Mouse (Mus musculus) neural tube, embryonic 13.5 days (tissue): ENCODE data around the gene Fam25c. TPM values are rescaled to one million over a fixed set of nuclear protein-coding genes. Genes with fewer than 3 reads are reported as not detected.

Experiments
- ATAC-seq: fragments of 200-750 bp; cut with Nextera tagmentation; 2 replicates; pipeline ENCODE4 v1.8.0; 2017; ENCODE audit warnings: low read depth, mild to moderate bottlenecking, moderate TSS enrichment, moderate library complexity
- H3K27ac ChIP-seq: fragments of 300-500 bp; sonication (generic); replicated peaks from 2 replicates; pipeline ENCODE4 v1.5.1; 2015; ENCODE audit warnings: moderate library complexity, mild to moderate bottlenecking, inconsistent platforms
- H3K27me3 ChIP-seq: fragments of 300-500 bp; sonication (generic); 2 replicates; pipeline ENCODE4 v1.6.1; 2015; ENCODE audit warnings: mild to moderate bottlenecking, inconsistent platforms
- H3K36me3 ChIP-seq: fragments of 300-500 bp; sonication (generic); 2 replicates; pipeline ENCODE4 v1.6.1; 2015; ENCODE audit warnings: mild to moderate bottlenecking, inconsistent platforms
- H3K4me1 ChIP-seq: fragments of 300-500 bp; sonication (generic); replicated peaks from 2 replicates; pipeline ENCODE4 v1.6.1; 2015; ENCODE audit warnings: inconsistent platforms
- H3K4me2 ChIP-seq: fragments of 300-500 bp; sonication (generic); 2 replicates; pipeline ENCODE4 v1.6.1; 2015; ENCODE audit warnings: inconsistent platforms, mild to moderate bottlenecking, moderate library complexity
- H3K4me3 ChIP-seq: fragments of 300-500 bp; sonication (generic); 2 replicates; pipeline ENCODE4 v1.5.1; 2015; ENCODE audit warnings: mild to moderate bottlenecking, inconsistent platforms
- H3K9ac ChIP-seq: fragments of 300-500 bp; sonication (generic); 2 replicates; pipeline ENCODE4 v1.6.1; 2015; ENCODE audit warnings: moderate library complexity, mild to moderate bottlenecking, inconsistent platforms
- H3K9me3 ChIP-seq: fragments of 300-500 bp; sonication (generic); 2 replicates; pipeline ENCODE4 v1.6.1; 2016; ENCODE audit warnings: inconsistent platforms
- WGBS: fragments of 180-500 bp; shearing (Covaris S2); methylation state at CpG from one replicate; pipeline ENCODE4 v1.1.7; 2015; 5-methylcytosine and 5-hydroxymethylcytosine counted together
- polyA plus RNA-seq: library from polyadenylated mRNA; unstranded; fragments of >200 nt; fragmentation: Nextera tagmentation; extraction: Ambion mirVana; gene quantifications from 2 replicates; pipeline ENCODE4 v1.2.1, GENCODE M21; 2015

The Fam25c gene
- polyA plus RNA-seq, result not detected in 2 replicates

DNA sequence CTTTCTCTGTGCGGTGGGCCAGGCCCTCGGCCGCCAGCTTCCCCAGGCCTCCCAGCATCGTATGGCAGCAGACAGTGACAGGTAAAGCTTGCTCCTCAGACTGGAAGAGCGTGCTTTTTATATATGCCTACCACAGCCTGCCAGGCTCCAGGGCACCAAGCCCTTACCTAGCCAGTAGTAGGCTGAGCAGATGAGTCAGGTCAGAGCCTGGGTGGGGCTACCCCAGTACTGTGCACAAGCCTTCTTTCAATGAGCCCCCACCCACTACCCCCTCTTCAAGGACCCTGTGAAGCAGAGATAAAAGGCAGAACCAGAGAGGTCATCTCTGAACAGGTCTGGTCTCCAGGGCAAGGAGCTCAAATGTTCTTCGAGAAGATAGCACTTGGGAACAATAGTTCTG lies at the start of gene Fam25c:
Gene Fam25c (minus strand): TSS at position 133 of the 400 bp plus-strand sequence.
- H3K9me3 ChIP-seq, result no peaks in the 10 kb centered on the region
- no peak within 1 kb of the TSS for H3K9ac ChIP-seq
- H3K27me3 ChIP-seq, result no peaks in the 10 kb centered on the region
- no peaks in the 10 kb centered on the region for H3K4me1 ChIP-seq
- H3K36me3 ChIP-seq, result no peaks in the 10 kb centered on the region
- H3K4me3 ChIP-seq, result no peak within 1 kb of the TSS
- ATAC-seq, result no peak
- no peak within 1 kb of the TSS for H3K27ac ChIP-seq
- H3K4me2 ChIP-seq, result no peak within 1 kb of the TSS
- 85% methylated on average over 6 of the region's 6 CpGs for WGBS

DNA sequence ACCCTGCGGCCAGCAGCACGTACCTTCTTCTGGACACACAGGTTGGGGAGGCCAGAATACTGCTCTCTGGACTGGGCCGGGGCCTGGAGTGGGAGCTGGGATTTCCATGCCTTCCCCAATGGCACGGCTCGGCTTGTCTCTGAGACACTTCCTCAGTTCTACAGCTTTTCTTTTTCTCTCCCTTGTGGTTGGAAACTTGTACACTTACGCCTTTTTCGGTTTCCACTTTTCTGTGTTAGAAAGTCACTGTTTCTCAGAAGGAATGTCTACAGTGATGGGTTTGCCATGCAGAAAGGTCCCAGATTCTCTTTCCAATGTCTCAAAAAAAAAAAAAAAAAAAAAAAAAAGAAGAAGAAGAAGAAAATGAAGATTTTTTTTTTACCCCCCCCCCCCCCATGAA lies 48.2 kb upstream of the Fam25c start:
- Histone ChIP-seq H3K27ac (no peak overlapping the region), H3K9me3 (no peaks in the 10 kb centered on the region), H3K36me3 (peaks cover 79% of the 10 kb centered on the region), H3K4me2 (no peak overlapping the region), H3K4me1 (no peaks in the 10 kb centered on the region), H3K4me3 (no peak overlapping the region), H3K9ac (no peak overlapping the region), H3K27me3 (no peaks in the 10 kb centered on the region)
- 95% methylated on average over 7 of the region's 7 CpGs for WGBS
- ATAC-seq, result no peak

DNA sequence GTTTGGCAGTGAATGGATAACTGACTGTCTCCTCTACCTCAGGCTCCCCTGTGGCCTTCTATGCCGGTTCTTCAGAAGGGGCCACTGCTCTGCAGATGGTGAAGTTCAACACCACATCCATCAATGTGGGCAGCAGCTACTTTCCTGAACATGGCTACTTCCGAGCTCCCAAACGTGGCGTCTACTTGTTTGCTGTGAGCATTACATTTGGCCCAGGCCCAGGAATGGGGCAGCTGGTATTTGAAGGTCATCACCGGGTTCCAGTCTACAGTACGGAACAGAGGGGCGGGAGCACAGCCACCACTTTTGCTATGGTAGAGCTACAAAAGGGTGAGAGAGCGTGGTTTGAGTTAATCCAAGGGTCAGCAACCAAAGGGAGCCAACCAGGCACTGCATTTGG lies 47.6 kb upstream of the Fam25c start:
- Histone ChIP-seq H3K36me3 (peaks cover 79% of the 10 kb centered on the region), H3K4me3 (no peak overlapping the region), H3K27me3 (no peaks in the 10 kb centered on the region), H3K27ac (no peak overlapping the region), H3K9me3 (no peaks in the 10 kb centered on the region), H3K4me2 (no peak overlapping the region), H3K9ac (no peak overlapping the region), H3K4me1 (no peaks in the 10 kb centered on the region)
- ATAC-seq, result no peak
- WGBS, result 89% methylated on average over 8 of the region's 8 CpGs

DNA sequence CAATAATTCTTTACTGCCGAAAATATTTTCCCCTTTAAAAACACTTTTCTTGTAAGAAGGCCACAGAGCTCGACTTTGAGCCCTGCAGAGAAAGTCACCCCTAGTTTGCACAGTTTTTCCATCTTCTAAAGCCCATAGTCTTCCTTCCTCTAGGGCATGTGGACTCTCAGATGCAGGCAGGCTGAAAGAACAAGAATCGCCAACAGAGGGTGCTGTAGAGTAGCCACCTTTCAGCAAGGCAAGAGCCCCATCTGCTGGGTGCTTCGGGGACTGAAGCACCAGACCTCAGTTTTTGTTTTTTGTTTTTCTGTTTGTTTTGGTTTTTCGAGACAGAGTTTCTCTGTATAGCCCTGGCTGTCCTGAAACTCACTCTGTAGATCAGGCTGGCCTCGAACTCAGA lies 45.9 kb upstream of the Fam25c start:
- Histone ChIP-seq H3K36me3 (peaks cover 67% of the 10 kb centered on the region), H3K4me3 (no peak overlapping the region), H3K9me3 (no peaks in the 10 kb centered on the region), H3K27me3 (no peaks in the 10 kb centered on the region), H3K9ac (no peak overlapping the region), H3K4me2 (no peak overlapping the region), H3K4me1 (no peaks in the 10 kb centered on the region), H3K27ac (no peak overlapping the region)
- no peak for ATAC-seq
- WGBS, result 52% methylated on average over 6 of the region's 6 CpGs

DNA sequence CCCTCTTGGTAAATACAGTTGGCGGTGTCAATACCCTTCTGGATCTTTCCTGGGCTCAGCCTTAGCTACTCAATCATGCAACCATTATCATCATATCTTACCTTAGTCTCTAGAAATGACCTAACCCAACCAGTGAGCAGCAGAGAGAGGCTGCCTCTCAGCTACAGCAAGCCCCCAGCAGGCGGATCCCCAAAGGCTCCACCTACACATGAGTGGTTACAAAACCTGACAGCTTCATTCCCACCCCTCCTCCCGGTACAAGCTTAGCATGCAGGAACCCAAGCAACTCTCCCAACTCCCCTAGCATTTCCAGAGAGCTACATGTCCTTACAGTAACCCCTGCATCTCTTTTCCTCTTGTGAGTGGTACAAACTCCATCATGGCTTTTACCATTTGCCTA lies 44.8 kb upstream of the Fam25c start:
- Histone ChIP-seq H3K4me1 (no peaks in the 10 kb centered on the region), H3K4me3 (no peak overlapping the region), H3K4me2 (no peak overlapping the region), H3K9ac (no peak overlapping the region), H3K27ac (no peak overlapping the region), H3K36me3 (peaks cover 56% of the 10 kb centered on the region), H3K27me3 (no peaks in the 10 kb centered on the region), H3K9me3 (no peaks in the 10 kb centered on the region)
- ATAC-seq, result no peak
- WGBS, result 95% methylated on average over 3 of the region's 3 CpGs

DNA sequence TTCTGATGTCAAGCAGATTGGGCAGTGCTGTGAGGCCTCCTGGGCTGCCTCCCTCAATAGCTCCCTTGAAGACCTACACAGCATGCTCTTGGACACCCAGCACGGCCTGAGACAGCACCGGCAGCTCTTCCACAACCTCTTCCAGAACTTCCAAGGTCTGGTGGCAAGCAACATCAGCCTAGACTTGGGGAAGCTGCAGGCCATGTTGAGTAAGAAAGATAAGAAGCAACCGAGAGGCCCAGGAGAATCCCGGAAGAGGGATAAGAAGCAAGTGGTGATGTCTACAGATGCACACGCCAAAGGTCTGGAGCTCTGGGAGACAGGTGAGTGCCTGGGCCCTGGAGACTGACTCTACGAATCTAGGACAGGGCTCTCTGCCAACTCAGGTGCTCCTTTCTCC lies 44.1 kb upstream of the Fam25c start:
- 98% methylated on average over 6 of the region's 6 CpGs for whole genome bisulfite sequencing

DNA sequence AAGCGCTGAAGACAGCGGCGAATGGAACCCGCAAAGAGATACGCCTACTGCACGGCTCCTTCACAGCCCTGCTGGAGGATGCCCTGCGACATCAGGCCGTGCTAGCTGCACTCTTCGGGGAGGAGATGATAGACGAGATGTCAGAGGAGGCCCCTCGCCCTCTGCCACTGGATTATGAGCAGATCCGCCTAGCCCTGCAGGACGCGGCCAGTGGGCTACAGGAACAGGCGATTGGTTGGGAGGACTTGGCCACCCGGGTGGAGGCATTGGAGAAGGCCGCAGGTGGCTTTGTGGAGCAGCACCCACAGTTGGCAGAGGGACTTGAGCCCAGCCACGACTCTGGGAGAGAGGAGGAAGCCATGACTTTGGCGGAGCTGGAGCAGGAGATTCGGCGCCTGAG lies 43.7 kb upstream of the Fam25c start:
- H3K4me1 ChIP-seq, result no peaks in the 10 kb centered on the region
- no peaks in the 10 kb centered on the region for H3K9me3 ChIP-seq
- 93% methylated on average over 21 of the region's 21 CpGs for WGBS

More for the DNA sequence above, 44.1 kb upstream of the Fam25c start:
- Histone ChIP-seq H3K36me3 (peaks cover 49% of the 10 kb centered on the region), H3K4me3 (no peak overlapping the region), H3K27ac (no peak overlapping the region), H3K27me3 (no peaks in the 10 kb centered on the region), H3K4me1 (no peaks in the 10 kb centered on the region), H3K9ac (no peak overlapping the region), H3K9me3 (no peaks in the 10 kb centered on the region), H3K4me2 (no peak overlapping the region)
- ATAC-seq, result no peak

DNA sequence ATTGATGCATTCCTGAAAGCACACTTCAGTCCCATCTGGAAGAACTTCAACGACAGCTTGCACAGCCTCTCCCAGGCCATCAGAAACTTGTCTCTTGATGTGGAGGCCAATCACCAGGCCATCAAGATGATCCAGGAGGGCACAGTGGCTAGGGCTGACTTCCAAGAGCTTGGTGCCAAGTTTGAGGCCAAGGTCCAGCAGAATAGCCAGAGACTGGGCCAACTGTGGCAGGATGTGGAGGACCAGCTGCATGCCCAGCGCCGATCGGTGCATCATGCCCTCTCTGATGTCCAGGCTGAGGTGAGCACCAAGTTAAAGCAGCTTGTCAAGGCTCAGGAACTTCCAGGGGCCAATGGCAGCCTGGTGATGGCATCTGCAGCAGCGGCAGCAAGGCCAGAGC lies 42.6 kb upstream of the Fam25c start:
- no peak overlapping the region for H3K9ac ChIP-seq
- H3K4me2 ChIP-seq, result no peak overlapping the region
- H3K27me3 ChIP-seq, result no peaks in the 10 kb centered on the region
- no peaks in the 10 kb centered on the region for H3K9me3 ChIP-seq
- WGBS, result 94% methylated on average over 5 of the region's 5 CpGs
- peaks cover 39% of the 10 kb centered on the region for H3K36me3 ChIP-seq
- no peak overlapping the region for H3K27ac ChIP-seq
- H3K4me3 ChIP-seq, result no peak overlapping the region
- ATAC-seq, result no peak
- H3K4me1 ChIP-seq, result no peaks in the 10 kb centered on the region

More for the DNA sequence above, 43.7 kb upstream of the Fam25c start:
- Histone ChIP-seq H3K4me2 (no peak overlapping the region), H3K4me3 (no peak overlapping the region), H3K36me3 (peaks cover 45% of the 10 kb centered on the region), H3K9ac (no peak overlapping the region), H3K27ac (no peak overlapping the region), H3K27me3 (no peaks in the 10 kb centered on the region)
- ATAC-seq, result no peak

DNA sequence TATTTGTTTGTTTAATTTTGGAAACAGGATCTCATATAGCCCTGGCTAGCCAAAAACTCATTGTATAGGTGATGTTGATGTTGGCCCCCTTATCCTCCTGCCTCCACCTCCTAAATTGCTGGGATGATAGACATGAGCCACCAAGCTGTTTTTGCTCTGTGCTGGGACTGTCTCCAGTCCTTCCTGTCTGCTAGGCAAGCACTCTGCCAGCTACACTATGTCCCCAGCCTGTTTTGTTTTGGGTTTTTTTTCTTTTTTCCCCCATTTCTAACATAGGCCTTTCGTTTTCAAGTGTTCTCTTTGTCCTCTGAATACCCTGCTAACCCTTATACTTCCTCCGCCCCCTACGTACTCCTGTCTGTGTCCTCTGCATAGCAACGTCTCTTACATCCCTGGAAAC lies 38.1 kb upstream of the Fam25c start:
- Histone ChIP-seq H3K4me1 (no peaks in the 10 kb centered on the region), H3K36me3 (peaks cover 7% of the 10 kb centered on the region; the same call in 1 of the 2 replicates), H3K27me3 (no peaks in the 10 kb centered on the region), H3K4me2 (no peak overlapping the region), H3K9ac (no peak overlapping the region), H3K9me3 (peaks cover 5% of the 10 kb centered on the region; the same call in 1 of the 2 replicates), H3K27ac (no peak overlapping the region), H3K4me3 (no peak overlapping the region)
- 59% methylated on average over 4 of the region's 4 CpGs for WGBS
- no peak for ATAC-seq

DNA sequence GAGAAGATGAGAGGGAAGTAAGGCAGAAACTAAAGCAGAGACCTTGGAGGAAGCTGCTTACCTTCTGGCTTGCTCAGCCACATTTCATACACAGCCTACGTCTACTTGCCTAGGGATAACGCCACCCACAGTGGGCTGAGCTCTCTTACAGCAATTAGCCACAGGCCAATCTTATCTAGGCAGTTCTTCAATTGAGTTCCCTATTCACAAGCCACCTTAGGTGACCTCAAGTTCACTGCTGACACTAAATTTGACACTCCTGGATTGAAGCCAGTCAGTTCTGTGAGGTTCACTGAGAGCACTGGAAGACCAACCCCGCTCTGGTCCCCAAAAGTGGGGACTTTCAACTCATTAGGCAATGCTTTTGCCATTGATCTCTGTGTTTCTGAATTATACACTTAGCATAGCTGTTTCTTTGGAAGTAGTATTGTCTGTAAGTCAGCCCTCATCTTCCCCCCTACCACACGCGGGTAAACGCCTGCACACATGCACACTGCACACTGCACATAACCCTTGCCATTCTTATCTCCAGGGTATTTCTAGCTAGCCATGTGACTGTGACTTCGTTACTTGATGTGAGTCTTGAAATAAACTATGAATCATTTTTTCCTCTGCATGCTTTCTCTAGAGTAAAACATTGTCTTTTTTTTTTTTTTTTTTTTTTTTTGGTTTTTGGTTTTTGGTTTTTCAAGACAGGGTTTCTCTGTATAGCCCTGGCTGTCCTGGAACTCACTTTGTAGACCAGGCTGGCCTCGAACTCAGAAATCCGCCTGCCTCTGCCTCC lies 27.9 kb upstream of the Fam25c start:
- Histone ChIP-seq H3K36me3 (no peaks in the 10 kb centered on the region), H3K4me1 (peaks cover 11% of the 10 kb centered on the region), H3K27me3 (no peaks in the 10 kb centered on the region), H3K9me3 (no peaks in the 10 kb centered on the region), H3K4me3 (no peak overlapping the region), H3K9ac (no peak overlapping the region), H3K4me2 (no peak overlapping the region), H3K27ac (no peak overlapping the region)
- 93% methylated on average over 9 of the region's 9 CpGs for WGBS
- no peak for ATAC-seq

DNA sequence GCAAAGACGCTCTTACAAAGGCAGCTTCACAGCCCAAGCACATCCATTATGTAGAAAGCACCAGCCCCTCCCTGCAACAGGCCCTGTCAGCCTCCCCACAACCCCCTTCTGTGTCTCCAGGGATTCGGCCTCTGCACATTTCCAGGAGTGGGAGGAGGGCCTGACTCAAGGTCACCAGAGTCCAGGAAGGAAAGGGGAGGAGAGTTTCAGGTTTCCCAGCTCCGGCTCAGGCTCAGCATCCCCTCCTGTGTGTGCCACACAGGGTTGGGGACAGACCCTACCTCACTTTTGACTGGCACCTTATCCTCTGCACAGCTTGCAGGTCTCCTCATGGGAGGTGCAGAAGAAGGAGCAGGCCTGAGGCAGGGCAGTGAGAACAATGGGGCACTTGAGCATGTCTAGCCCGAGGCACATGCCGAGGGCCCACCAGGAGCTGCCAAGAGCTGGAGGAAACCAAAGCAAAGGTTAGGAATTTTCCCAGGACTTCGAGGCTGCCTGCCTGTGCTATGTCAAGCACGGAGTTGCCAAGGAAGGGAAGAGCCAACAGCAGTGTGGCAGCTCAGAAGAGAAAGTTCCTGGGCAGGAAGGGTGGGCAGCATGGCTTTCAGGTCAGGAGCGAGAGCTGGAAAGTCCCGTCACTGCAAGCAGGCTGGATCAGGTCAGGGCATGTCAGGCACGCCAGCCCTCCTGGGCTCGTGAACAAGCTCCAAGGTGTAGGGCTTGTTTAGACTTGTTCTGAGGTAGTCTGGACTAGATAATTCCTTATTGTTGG lies 23.5 kb upstream of the Fam25c start:
- no peak overlapping the region for H3K4me3 ChIP-seq
- no peaks in the 10 kb centered on the region for H3K27me3 ChIP-seq
- no peak overlapping the region for H3K4me2 ChIP-seq
- H3K9ac ChIP-seq, result 0 out of 2 replicates have a peak overlapping the region, but pooled peaks have one; percentile 17
- ATAC-seq, result peak; percentile 28
- H3K9me3 ChIP-seq, result no peaks in the 10 kb centered on the region
- peak overlapping the region; percentile 57 for H3K27ac ChIP-seq
- H3K36me3 ChIP-seq, result no peaks in the 10 kb centered on the region
- WGBS, result 42% methylated on average over 11 of the region's 11 CpGs
- H3K4me1 ChIP-seq, result peaks cover 25% of the 10 kb centered on the region

DNA sequence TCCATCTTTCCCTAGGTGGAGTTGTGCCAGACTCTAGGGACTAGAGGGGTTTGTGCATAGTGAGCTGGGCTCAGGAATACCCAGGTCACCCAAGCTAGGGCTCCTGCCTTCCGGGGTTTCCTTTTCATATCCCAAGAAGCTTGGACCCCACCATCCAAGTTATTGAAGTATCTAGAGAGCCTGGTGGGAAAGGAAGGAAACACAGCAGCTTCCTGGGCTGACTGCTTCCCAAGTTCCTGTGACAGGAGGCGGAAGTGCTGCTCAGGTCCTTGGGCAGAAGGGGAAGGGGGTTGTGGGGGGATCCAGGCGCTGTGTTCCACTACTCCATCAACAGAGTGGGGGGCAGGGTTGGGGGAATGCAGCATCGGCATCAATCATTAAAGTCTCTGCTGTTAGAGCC lies 21.9 kb upstream of the Fam25c start:
- Histone ChIP-seq H3K9ac (no peak overlapping the region), H3K4me1 (peaks cover 28% of the 10 kb centered on the region), H3K36me3 (no peaks in the 10 kb centered on the region), H3K4me3 (no peak overlapping the region), H3K27me3 (no peaks in the 10 kb centered on the region), H3K4me2 (peak overlapping the region; percentile 30), H3K27ac (no peak overlapping the region), H3K9me3 (no peaks in the 10 kb centered on the region)
- ATAC-seq, result no peak
- WGBS, result 89% methylated on average over 4 of the region's 4 CpGs
